Mouse (Mus musculus): ENCODE measurements around the gene Srsf3. TPM values are rescaled to one million over a fixed set of nuclear protein-coding genes. Genes with fewer than 3 reads are reported as not detected.

Gene Srsf3
- polyA plus RNA-seq, 2 experiments = 390 to 561 TPM

DNA sequence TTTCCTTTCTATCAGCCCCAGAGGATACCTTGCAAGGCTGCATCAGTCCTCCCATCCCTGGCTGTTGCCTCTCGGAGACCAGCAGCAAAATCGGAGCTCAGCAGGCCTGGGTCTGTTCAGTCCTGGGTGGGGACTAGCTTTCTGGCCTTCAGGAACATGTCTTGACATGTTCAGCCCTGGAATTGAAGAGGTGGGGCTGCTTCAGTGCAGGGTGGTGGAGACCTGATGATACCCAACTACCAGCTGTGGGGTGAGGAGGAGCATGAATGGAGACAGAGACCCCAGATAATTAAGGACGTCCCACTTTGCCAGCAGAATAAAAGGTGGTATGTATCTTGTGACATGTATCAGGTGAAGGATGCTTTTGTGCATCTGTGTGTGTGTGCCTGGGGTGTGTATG lies 58.3 kb downstream of the Srsf3 start, which contains the start of gene Cdkn1a:
Cdkn1a (plus strand) TSS at position 201 of the 400 bp plus-strand sequence.
- H3K27me3 ChIP-seq (ENCODE audit: control insufficient read depth, insufficient read depth, low read length) = peaks cover 13% of the 10 kb centered on the region; the same call in 1 of the 2 replicates
- peaks cover 17% of the 10 kb centered on the region for H3K4me1 ChIP-seq (ENCODE audit: control insufficient read depth, insufficient read depth, low read length)
- no peak for TF ChIP-seq POLR2A (IDR thresholded peaks at IDR 0.05; ENCODE audit: borderline replicate concordance, extremely low read depth, insufficient read depth, insufficient read length)
- no peak for ATAC-seq (ENCODE audit: low FRiP score, low read depth)
- H3K9me3 ChIP-seq (ENCODE audit: control insufficient read depth, low read length) = no peaks in the 10 kb centered on the region
- no peak within 1 kb of the TSS for H3K27ac ChIP-seq (replicated peaks; ENCODE audit: low read depth, low read length)
- DNase-seq (ENCODE audit: low spot score) = no peak
- H3K36me3 ChIP-seq (ENCODE audit: control insufficient read depth, insufficient read depth, low read length) = no peaks in the 10 kb centered on the region
- no peak within 1 kb of the TSS for H3K4me2 ChIP-seq (replicated peaks; ENCODE audit: low read depth, low read length, severe bottlenecking)
- H3K9ac ChIP-seq (ENCODE audit: low read depth, low read length, severe bottlenecking) = no peak within 1 kb of the TSS
- 68% methylated on average over 3 of the region's 3 CpGs for WGBS
- no peak within 1 kb of the TSS for H3K4me3 ChIP-seq (replicated peaks; ENCODE audit: low read length)

DNA sequence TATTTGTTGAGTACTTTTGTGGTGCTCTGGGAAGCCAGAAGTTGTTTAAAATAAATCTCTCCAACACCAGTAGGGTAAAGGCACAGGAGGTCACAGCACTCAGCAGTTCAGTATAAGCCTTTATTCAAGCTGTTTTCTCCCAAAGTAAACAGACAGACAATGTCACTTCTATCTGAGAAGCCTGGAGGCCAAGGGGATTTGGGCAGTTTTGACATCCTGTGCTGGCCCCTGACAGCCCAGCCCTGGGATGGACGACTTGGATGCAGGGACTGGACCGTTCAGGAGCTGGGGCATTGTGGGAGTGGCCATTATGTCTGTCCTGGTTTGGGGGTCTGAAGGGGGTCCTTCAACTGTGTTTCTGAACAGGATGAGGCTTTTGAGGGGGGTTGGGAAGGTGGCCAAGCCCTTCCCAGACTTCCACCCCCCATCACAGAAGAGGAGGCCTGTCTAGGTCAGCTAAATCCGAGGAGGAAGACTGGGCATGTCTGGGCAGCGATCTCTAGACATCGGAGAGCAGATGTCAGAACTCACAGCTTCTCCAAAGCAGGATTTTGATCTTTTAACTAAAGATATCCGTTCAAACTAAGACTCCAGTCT lies 59.0 kb downstream of the Srsf3 start:
- peaks cover 13% of the 10 kb centered on the region; the same call in 1 of the 2 replicates for H3K27me3 ChIP-seq (ENCODE audit: control insufficient read depth, insufficient read depth, low read length)
- H3K4me1 ChIP-seq (ENCODE audit: control insufficient read depth, insufficient read depth, low read length) = peaks cover 17% of the 10 kb centered on the region
- no peak overlapping the region for H3K9ac ChIP-seq (ENCODE audit: low read depth, low read length, severe bottlenecking)
- no peak overlapping the region for H3K27ac ChIP-seq (replicated peaks; ENCODE audit: low read depth, low read length)
- no peak for ATAC-seq (ENCODE audit: low FRiP score, low read depth)
- H3K4me3 ChIP-seq (replicated peaks; ENCODE audit: low read length) = no peak overlapping the region
- H3K4me2 ChIP-seq (replicated peaks; ENCODE audit: low read depth, low read length, severe bottlenecking) = no peak overlapping the region
- H3K36me3 ChIP-seq (ENCODE audit: control insufficient read depth, insufficient read depth, low read length) = no peaks in the 10 kb centered on the region
- H3K9me3 ChIP-seq (ENCODE audit: control insufficient read depth, low read length) = no peaks in the 10 kb centered on the region
- DNase-seq (ENCODE audit: low spot score) = no peak
- WGBS = 48% methylated on average over 6 of the region's 6 CpGs
- no peak for TF ChIP-seq POLR2A (IDR thresholded peaks at IDR 0.05; ENCODE audit: borderline replicate concordance, extremely low read depth, insufficient read depth, insufficient read length)

DNA sequence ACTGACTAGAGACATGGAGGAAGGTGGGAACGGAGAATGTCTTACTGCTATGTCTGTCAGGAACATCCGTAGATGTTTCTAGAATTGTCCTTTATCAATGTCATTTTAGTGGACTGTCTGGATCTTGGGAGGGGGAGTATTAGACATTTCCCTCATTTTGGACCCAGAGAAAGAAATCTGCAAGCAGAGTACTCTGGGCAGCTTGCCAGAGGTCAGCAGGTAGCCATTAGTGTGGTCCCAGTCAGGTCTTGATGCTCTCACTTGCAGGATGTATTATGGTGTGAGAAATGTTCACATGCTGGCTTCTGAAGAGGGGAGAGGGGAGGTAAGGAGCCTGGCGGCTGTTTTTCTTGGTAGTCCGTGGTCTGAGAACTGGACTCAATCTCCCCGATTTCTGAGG lies 60.1 kb downstream of the Srsf3 start:
- 52% methylated on average over 5 of the region's 5 CpGs for WGBS
- H3K27ac ChIP-seq (replicated peaks; ENCODE audit: low read depth, low read length) = no peak overlapping the region
- no peaks in the 10 kb centered on the region for H3K9me3 ChIP-seq (ENCODE audit: control insufficient read depth, low read length)
- peaks cover 17% of the 10 kb centered on the region for H3K4me1 ChIP-seq (ENCODE audit: control insufficient read depth, insufficient read depth, low read length)
- DNase-seq (ENCODE audit: low spot score) (no peak), ATAC-seq (ENCODE audit: low FRiP score, low read depth) (no peak)
- peaks cover 13% of the 10 kb centered on the region; the same call in 1 of the 2 replicates for H3K27me3 ChIP-seq (ENCODE audit: control insufficient read depth, insufficient read depth, low read length)
- no peak overlapping the region for H3K4me2 ChIP-seq (replicated peaks; ENCODE audit: low read depth, low read length, severe bottlenecking)
- H3K36me3 ChIP-seq (ENCODE audit: control insufficient read depth, insufficient read depth, low read length) = no peaks in the 10 kb centered on the region
- TF ChIP-seq POLR2A (IDR thresholded peaks at IDR 0.05; ENCODE audit: borderline replicate concordance, extremely low read depth, insufficient read depth, insufficient read length) = no peak
- H3K9ac ChIP-seq (ENCODE audit: low read depth, low read length, severe bottlenecking) = no peak overlapping the region
- H3K4me3 ChIP-seq (replicated peaks; ENCODE audit: low read length) = no peak overlapping the region

Other genes starting within 250 kb of the Srsf3 start
- gene Brpf3, start 231.5 kb upstream of the Srsf3 start, polyA plus RNA-seq (2012; rRNA removed) = 70.0 and 77.8 TPM in 2 replicates
- 11.0 and 12.9 TPM in 2 replicates for gene Brpf3, start 231.5 kb upstream of the Srsf3 start, polyA plus RNA-seq (2014; fragmentation: Nextera tagmentation; extraction: Ambion mirVana)
- gene Pnpla1, start 174.2 kb upstream of the Srsf3 start, polyA plus RNA-seq (2012; rRNA removed) = 2.3 and 2.7 TPM in 2 replicates
- gene Pnpla1, start 174.2 kb upstream of the Srsf3 start, polyA plus RNA-seq (2014; fragmentation: Nextera tagmentation; extraction: Ambion mirVana) = 4.5 and 5.0 TPM in 2 replicates
- gene 4930539E08Rik, start 117.3 kb upstream of the Srsf3 start, polyA plus RNA-seq (2012; rRNA removed) = 0.35 and 0.37 TPM in 2 replicates
- gene 4930539E08Rik, start 117.3 kb upstream of the Srsf3 start, polyA plus RNA-seq (2014; fragmentation: Nextera tagmentation; extraction: Ambion mirVana) = 0.07 and 0.18 TPM in 2 replicates
- gene Pxt1, start 88.8 kb upstream of the Srsf3 start, polyA plus RNA-seq (2012; rRNA removed) = 0.13 and 0.20 TPM in 2 replicates
- gene Pxt1, start 88.8 kb upstream of the Srsf3 start, polyA plus RNA-seq (2014; fragmentation: Nextera tagmentation; extraction: Ambion mirVana) = not detected in 2 replicates
- gene Kctd20, start 80.7 kb upstream of the Srsf3 start, polyA plus RNA-seq (2012; rRNA removed) = 66.6 and 70.1 TPM in 2 replicates
- 82.9 and 96.3 TPM in 2 replicates for gene Kctd20, start 80.7 kb upstream of the Srsf3 start, polyA plus RNA-seq (2014; fragmentation: Nextera tagmentation; extraction: Ambion mirVana)
- 115 TPM in 2 replicates for gene Stk38, start 24.6 kb upstream of the Srsf3 start, polyA plus RNA-seq (2012; rRNA removed)
- 86.6 and 99.3 TPM in 2 replicates for gene Stk38, start 24.6 kb upstream of the Srsf3 start, polyA plus RNA-seq (2014; fragmentation: Nextera tagmentation; extraction: Ambion mirVana)
- gene Cdkn1a, start 58.3 kb downstream of the Srsf3 start, polyA plus RNA-seq (2012; rRNA removed) = 61.6 and 63.6 TPM in 2 replicates
- gene Cdkn1a, start 58.3 kb downstream of the Srsf3 start, polyA plus RNA-seq (2014; fragmentation: Nextera tagmentation; extraction: Ambion mirVana) = 114 and 164 TPM in 2 replicates
- gene Rab44, start 81.5 kb downstream of the Srsf3 start, polyA plus RNA-seq (2012; rRNA removed) = 2.4 and 2.8 TPM in 2 replicates
- gene Rab44, start 81.5 kb downstream of the Srsf3 start, polyA plus RNA-seq (2014; fragmentation: Nextera tagmentation; extraction: Ambion mirVana) = 1.4 and 1.5 TPM in 2 replicates
- 14.7 and 17.9 TPM in 2 replicates for gene Cpne5, start 205.5 kb downstream of the Srsf3 start, polyA plus RNA-seq (2012; rRNA removed)
- 13.3 and 14.7 TPM in 2 replicates for gene Cpne5, start 205.5 kb downstream of the Srsf3 start, polyA plus RNA-seq (2014; fragmentation: Nextera tagmentation; extraction: Ambion mirVana)
- gene Ppil1, start 231.6 kb downstream of the Srsf3 start, polyA plus RNA-seq (2012; rRNA removed) = 76.5 and 78.5 TPM in 2 replicates
- 130 and 132 TPM in 2 replicates for gene Ppil1, start 231.6 kb downstream of the Srsf3 start, polyA plus RNA-seq (2014; fragmentation: Nextera tagmentation; extraction: Ambion mirVana)
- 58.7 and 64.6 TPM in 2 replicates for gene BC004004, start 236.2 kb downstream of the Srsf3 start, polyA plus RNA-seq (2012; rRNA removed)
- gene BC004004, start 236.2 kb downstream of the Srsf3 start, polyA plus RNA-seq (2014; fragmentation: Nextera tagmentation; extraction: Ambion mirVana) = 85.3 and 87.6 TPM in 2 replicates